Mouse (Mus musculus) kidney, embryonic 15.5 days (tissue): Measurements from ENCODE around the gene 2410015M20Rik. TPM values are rescaled to one million over a fixed set of nuclear protein-coding genes. Genes with fewer than 3 reads are reported as not detected.

ENCODE experiments used
- ATAC-seq: fragments of 200-750 bp; cut with Nextera tagmentation; replicated peaks from 2 replicates; pipeline ENCODE4 v1.8.0; 2017; ENCODE audit warnings: moderate TSS enrichment; ENCODE audit not compliant: low FRiP score
- H3K27ac ChIP-seq: fragments of 300-500 bp; sonication (generic); 2 replicates; pipeline ENCODE4 v1.5.1; 2015; ENCODE audit warnings: mild to moderate bottlenecking, inconsistent platforms
- H3K27me3 ChIP-seq: fragments of 300-500 bp; sonication (generic); 2 replicates; pipeline ENCODE4 v1.6.1; 2015; ENCODE audit warnings: inconsistent platforms
- H3K36me3 ChIP-seq: fragments of 300-500 bp; sonication (generic); 2 replicates; pipeline ENCODE4 v1.6.1; 2015; ENCODE audit warnings: inconsistent platforms
- H3K4me1 ChIP-seq: fragments of 300-500 bp; sonication (generic); 2 replicates; pipeline ENCODE4 v1.6.1; 2015; ENCODE audit warnings: inconsistent platforms
- H3K4me2 ChIP-seq: fragments of 300-500 bp; sonication (generic); 2 replicates; pipeline ENCODE4 v1.6.1; 2015; ENCODE audit warnings: moderate library complexity, mild to moderate bottlenecking, inconsistent platforms
- H3K4me3 ChIP-seq: fragments of 300-500 bp; sonication (generic); replicated peaks from 2 replicates; pipeline ENCODE4 v1.5.1; 2015; ENCODE audit warnings: mild to moderate bottlenecking, inconsistent platforms
- H3K9ac ChIP-seq: fragments of 300-500 bp; sonication (generic); 2 replicates; pipeline ENCODE4 v1.6.1; 2015; ENCODE audit warnings: mild to moderate bottlenecking, inconsistent platforms
- H3K9me3 ChIP-seq: fragments of 300-500 bp; sonication (generic); replicated peaks from 2 replicates; pipeline ENCODE4 v1.6.1; 2016; ENCODE audit warnings: inconsistent platforms
- WGBS: fragments of 180-500 bp; shearing (Covaris S2); methylation state at CpG from one replicate; pipeline ENCODE4 v1.1.7; 2015; ENCODE audit warnings: mixed read lengths; 5-methylcytosine and 5-hydroxymethylcytosine counted together
- polyA plus RNA-seq: library from polyadenylated mRNA; unstranded; fragments of >200 nt; fragmentation: Nextera tagmentation; extraction: Ambion mirVana; gene quantifications from 2 replicates; pipeline ENCODE4 v1.2.1, GENCODE M21; 2015

2410015M20Rik gene
- polyA plus RNA-seq, 1 experiment from 2014 or later: 239 TPM

DNA sequence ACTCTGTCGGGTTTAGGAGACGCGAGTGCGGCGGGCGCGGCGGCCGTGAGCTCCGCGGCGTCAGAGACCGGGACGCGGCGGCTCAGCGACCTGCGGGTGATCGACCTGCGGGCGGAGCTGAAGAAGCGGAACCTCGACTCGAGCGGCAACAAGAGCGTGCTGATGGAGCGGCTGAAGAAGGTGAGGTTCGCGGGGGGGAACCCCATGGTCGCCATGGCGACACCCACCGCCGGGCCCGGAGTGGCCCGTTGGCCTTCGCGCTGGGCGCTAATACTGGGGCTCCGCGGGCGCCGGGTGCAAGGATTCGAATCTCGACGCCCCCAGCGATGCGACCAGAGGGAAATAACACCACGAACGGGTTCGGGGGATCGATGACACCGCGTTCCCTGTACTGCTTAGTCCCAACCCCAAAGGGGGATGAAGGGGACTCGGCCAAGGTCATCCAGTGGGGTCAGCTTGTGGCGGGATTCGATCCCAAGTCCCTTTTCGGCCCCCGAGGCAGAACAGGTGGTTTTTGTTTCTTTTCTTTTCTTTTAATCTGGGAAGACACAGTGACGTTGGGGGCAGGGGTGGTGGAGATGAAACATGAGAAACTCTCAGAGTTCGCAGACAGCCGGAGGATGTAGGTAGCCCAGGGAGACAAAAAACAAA is 24.3 kb downstream of the 2410015M20Rik start:
- Histone ChIP-seq H3K4me1 (peaks cover 50% of the 10 kb centered on the region), H3K4me3 (peak overlapping the region; percentile 82), H3K36me3 (peaks cover 68% of the 10 kb centered on the region), H3K27me3 (no peaks in the 10 kb centered on the region), H3K4me2 (peak overlapping the region; percentile 76), H3K9me3 (no peaks in the 10 kb centered on the region), H3K9ac (peak overlapping the region; percentile 91), H3K27ac (peak overlapping the region; percentile 95)
- peak; percentile 12 for ATAC-seq
- WGBS: under 1% methylated on average over 61 of the region's 61 CpGs

DNA sequence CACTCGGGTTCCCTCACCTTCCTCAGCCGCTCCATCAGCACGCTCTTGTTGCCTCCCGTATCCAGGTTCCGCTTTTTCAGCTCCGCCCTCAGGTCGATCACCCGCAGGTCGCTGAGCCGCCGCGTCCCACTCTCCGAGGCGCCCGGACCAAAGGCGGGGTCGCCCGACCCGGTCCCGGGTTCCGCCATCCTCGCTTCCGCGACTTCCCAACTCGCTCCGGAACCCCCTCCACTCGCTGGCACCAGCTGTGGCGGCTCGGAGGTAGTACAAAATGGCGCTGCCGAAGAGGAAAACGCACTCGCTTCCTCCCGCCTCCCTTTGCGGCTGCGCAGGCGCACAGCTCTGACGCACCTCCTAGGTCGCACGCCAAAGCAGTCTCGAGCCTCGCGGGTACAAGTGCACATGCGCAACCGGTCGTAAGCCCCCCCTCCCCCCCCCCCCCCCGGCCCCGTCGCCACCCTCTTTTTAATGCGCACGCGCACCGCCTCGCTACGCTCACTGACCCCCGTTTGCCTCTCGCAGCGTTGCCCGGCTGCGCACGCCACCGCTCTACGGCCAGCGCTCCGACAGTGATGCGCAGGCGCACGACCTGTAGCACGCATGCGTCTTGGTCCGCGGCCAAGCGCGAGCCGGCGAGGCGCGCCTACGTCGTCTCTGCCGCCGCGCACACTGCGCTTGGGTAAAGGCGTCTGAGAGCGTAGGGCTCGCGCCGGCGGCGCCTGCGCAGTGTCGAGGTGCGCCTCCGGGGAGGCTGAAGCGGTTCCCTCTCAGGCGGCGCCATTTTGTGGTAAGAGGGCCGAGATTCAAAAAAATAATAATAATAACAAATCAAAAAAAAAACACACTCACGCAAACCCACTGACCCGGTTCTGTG is 25.1 kb downstream of the 2410015M20Rik start, which contains the start of the genes Safb2 and Safb:
Gene Safb2 (minus strand): TSS at position 329 of the 874 bp plus-strand sequence.
Gene Safb (plus strand): TSS at position 569 of the 874 bp plus-strand sequence.
- Histone ChIP-seq H3K9me3 (no peaks in the 10 kb centered on the region), H3K4me3 (peak within 1 kb of the TSS; percentile 82), H3K4me2 (peak within 1 kb of the TSS; percentile 80), H3K4me1 (peaks cover 50% of the 10 kb centered on the region), H3K27me3 (no peaks in the 10 kb centered on the region), H3K9ac (peak within 1 kb of the TSS; percentile 93), H3K36me3 (peaks cover 68% of the 10 kb centered on the region), H3K27ac (peak within 1 kb of the TSS; percentile 97)
- peak; percentile 97 for ATAC-seq
- under 1% methylated on average over 94 of the region's 101 CpGs for WGBS

DNA sequence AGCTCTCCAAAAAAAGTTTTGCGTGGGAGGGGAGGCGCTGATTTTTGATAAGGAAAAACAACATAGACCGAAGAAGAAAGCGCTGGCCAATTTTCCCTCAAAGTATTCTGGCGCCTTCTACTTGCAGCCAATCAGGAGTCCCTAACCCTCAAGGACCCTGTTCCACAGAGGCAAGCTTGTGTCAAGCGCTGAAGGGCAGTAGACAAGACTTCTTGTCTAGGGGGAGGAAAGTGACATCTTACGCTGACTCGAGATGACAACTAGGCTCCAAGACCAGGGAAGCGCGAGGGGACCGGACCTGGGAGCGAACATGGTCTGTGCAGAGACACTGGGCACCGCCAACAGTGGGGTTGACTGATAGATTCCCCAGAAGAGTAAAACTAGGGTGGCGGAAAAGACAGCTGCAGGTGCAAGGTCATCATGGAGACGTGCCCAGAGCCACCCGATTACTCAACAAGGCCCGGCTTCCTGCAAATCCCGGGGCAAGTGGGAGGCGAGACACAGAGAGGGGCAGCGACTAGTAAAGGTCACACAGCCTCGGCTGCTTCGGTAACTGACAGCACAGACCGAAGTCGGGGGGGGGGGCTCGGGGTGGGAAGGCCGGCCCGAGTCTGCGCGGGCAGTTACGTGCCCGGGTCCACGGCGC is 25.8 kb downstream of the 2410015M20Rik start:
- ATAC-seq: no peak
- H3K4me2 ChIP-seq: peak overlapping the region; percentile 80
- under 1% methylated on average over 33 of the region's 33 CpGs for WGBS
- peaks cover 47% of the 10 kb centered on the region for H3K4me1 ChIP-seq
- H3K27ac ChIP-seq: peak overlapping the region; percentile 97
- H3K9me3 ChIP-seq: no peaks in the 10 kb centered on the region
- H3K27me3 ChIP-seq: no peaks in the 10 kb centered on the region
- H3K9ac ChIP-seq: peak overlapping the region; percentile 93
- H3K36me3 ChIP-seq: peaks cover 68% of the 10 kb centered on the region
- H3K4me3 ChIP-seq: peak overlapping the region; percentile 82

DNA sequence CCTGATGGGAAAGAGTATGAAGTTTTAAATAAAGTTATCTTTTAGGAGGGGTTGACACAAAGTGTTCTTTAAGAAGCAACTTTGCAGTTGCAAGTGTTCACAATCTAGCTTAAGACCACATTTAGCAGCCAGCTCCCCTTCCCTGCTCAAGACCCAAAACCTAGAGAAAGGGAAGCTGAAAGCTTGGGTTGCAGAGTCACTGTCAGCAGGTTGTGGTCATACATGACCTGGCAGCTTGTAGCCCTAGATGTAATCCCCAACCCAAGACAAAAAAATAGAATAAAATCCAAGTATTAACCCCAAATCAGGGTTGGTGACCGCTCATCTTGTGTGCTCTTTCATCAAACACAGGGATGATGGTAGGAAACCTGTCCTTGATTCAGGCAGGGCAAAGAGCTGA is 26.5 kb downstream of the 2410015M20Rik start:
- peak overlapping the region; percentile 82 for H3K4me3 ChIP-seq
- H3K27ac ChIP-seq: peak overlapping the region; percentile 97; the same call in 1 of the 2 replicates
- H3K27me3 ChIP-seq: no peaks in the 10 kb centered on the region
- 68% methylated on average over 1 of the region's 1 CpGs for WGBS
- peak overlapping the region; percentile 80 for H3K4me2 ChIP-seq
- peaks cover 45% of the 10 kb centered on the region for H3K4me1 ChIP-seq
- H3K9ac ChIP-seq: peak overlapping the region; percentile 93
- ATAC-seq: no peak
- no peaks in the 10 kb centered on the region for H3K9me3 ChIP-seq
- peaks cover 68% of the 10 kb centered on the region for H3K36me3 ChIP-seq

DNA sequence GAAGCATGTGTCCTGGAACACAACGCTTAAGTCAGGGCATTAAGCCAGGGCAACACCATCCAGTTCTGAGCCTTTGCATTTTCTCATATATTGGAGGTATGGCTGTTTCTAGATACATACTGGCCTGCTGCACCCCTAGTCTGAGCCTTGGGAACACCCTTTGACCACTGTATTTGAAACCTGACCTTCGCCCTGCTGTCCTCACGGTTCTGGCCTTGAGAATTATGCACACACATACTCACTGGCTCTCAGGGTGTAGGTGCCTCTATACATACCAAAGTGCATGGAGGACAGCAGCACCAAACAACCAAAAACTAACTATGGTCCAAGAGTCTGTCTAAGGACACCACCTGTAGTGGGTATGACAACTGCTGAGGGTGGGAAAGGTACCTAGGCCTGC is 36.6 kb downstream of the 2410015M20Rik start:
- H3K4me2 ChIP-seq: no peak overlapping the region

DNA sequence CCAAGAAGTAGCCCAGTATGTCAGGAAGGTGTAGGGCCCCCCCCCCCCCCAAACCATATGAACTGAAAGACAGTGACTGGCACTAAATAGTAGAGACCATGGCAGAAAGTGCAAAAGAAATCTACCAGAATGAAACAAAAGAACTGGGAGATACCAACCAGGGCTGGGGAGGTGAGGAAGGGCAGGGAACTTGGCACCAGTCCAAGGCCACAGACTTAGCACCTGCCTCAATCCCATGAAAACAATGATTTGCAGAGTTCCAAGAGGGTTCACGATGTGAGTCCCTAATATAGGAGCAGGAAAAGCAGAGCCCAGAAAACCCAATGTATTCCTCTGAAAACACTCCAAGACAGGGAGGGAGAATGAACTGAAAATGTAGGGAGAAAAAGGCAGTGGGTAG is 37.4 kb downstream of the 2410015M20Rik start:
- Histone ChIP-seq H3K4me1 (no peaks in the 10 kb centered on the region), H3K36me3 (peaks cover 95% of the 10 kb centered on the region), H3K9me3 (no peaks in the 10 kb centered on the region), H3K27ac (no peak overlapping the region), H3K4me3 (no peak overlapping the region), H3K4me2 (no peak overlapping the region), H3K27me3 (no peaks in the 10 kb centered on the region), H3K9ac (no peak overlapping the region)
- WGBS: 50% methylated on average over 1 of the region's 1 CpGs
- no peak for ATAC-seq

More for the DNA sequence above, 36.6 kb downstream of the 2410015M20Rik start:
- Histone ChIP-seq H3K4me3 (no peak overlapping the region), H3K36me3 (peaks cover 95% of the 10 kb centered on the region), H3K27ac (no peak overlapping the region), H3K9ac (no peak overlapping the region), H3K27me3 (no peaks in the 10 kb centered on the region), H3K9me3 (no peaks in the 10 kb centered on the region), H3K4me1 (no peaks in the 10 kb centered on the region)
- no peak for ATAC-seq
- 91% methylated on average over 3 of the region's 3 CpGs for WGBS

DNA sequence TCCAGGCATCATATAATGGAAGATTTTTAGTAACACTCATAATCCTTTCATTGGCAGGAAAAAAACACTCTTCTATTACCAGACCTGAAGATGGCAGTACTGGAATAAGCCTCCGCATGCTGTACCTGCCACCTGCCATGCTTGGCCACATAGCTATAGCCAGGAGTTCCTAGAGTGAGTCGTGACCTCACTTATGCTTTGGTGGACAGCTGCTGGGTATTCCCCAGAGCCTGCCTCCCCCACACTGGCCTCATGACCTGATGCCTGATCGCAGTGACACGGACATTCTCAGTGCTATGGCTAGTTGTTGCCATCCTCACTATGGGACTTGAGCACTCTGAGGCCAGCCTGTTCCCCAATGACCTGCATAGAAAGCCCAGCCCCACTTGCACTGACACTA is 39.3 kb downstream of the 2410015M20Rik start:
- Histone ChIP-seq H3K4me3 (no peak overlapping the region), H3K27ac (no peak overlapping the region), H3K4me1 (no peaks in the 10 kb centered on the region), H3K27me3 (no peaks in the 10 kb centered on the region), H3K36me3 (peaks cover 98% of the 10 kb centered on the region), H3K9me3 (no peaks in the 10 kb centered on the region), H3K4me2 (no peak overlapping the region), H3K9ac (no peak overlapping the region)
- ATAC-seq: no peak
- WGBS: 84% methylated on average over 4 of the region's 4 CpGs

DNA sequence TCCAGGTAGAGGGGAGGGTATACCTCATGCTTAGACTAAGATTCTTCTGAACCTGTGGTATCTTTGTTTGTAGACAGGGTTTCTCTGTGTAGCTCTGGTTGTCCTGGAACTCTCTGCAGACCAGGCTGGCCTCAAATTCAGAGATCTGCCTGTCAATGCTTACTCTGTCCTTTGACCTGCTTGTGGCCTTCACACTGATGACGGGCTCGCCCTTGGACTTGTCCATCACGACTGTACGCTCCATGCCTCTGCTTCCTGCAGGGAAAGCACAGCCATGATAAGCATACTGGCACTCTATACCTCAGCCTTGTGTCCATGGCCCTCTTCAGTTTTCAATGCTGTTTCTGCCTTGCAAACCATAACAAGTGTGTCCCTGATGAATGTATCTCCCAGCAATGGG is 42.2 kb downstream of the 2410015M20Rik start:
- no peaks in the 10 kb centered on the region for H3K4me1 ChIP-seq
- no peak overlapping the region for H3K4me2 ChIP-seq
- WGBS: 96% methylated on average over 4 of the region's 4 CpGs
- peaks cover 100% of the 10 kb centered on the region for H3K36me3 ChIP-seq
- ATAC-seq: no peak
- no peaks in the 10 kb centered on the region for H3K27me3 ChIP-seq
- no peak overlapping the region for H3K9ac ChIP-seq
- no peak overlapping the region for H3K4me3 ChIP-seq
- no peaks in the 10 kb centered on the region for H3K9me3 ChIP-seq
- H3K27ac ChIP-seq: no peak overlapping the region

DNA sequence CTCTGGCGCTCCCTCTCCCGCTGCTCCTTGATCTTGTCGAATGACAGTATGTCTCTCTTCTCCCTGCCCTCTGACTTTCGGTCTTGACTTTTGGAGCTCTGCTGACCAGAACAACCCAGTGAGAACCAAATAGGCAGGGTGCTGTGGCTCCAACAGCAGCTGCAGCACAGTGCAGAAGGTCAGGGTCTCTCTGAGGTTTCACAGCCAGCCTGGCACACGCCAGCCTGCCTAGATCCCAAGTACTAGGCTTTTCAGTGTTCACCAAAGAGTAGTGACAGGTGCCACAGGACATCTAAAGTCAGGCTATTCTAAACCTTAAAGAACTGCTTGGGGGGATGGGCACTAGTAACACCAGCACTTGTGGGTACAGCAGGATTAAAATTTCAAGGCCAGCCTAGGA is 42.7 kb downstream of the 2410015M20Rik start:
- WGBS: 91% methylated on average over 5 of the region's 5 CpGs

DNA sequence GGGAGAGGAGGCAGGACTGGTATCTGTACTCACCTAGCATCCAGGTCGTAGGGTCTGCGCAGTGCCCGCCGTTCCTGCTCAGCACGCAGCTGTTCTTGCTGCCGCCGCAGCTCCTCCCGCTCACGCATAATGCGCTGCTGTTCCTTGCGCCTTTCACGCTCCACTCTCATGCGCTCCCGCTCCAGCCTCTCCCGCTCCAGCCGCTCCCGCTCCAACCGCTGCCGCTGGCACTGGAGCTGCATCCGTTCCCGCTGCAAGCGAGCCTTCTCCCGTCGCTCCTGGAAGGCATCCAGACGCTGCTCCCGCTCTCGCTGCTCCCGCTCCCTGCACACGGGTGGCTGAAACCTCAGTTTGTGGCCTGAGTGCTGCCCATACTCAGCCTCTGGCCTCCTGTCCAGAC is 43.3 kb downstream of the 2410015M20Rik start:
- Histone ChIP-seq H3K9me3 (no peaks in the 10 kb centered on the region), H3K9ac (no peak overlapping the region), H3K4me1 (no peaks in the 10 kb centered on the region), H3K27me3 (no peaks in the 10 kb centered on the region), H3K4me2 (no peak overlapping the region), H3K27ac (no peak overlapping the region), H3K36me3 (peaks cover 100% of the 10 kb centered on the region), H3K4me3 (no peak overlapping the region)
- 95% methylated on average over 29 of the region's 29 CpGs for WGBS
- no peak for ATAC-seq

More for the DNA sequence above, 42.7 kb downstream of the 2410015M20Rik start:
- Histone ChIP-seq H3K27ac (no peak overlapping the region), H3K27me3 (no peaks in the 10 kb centered on the region), H3K9me3 (no peaks in the 10 kb centered on the region), H3K36me3 (peaks cover 100% of the 10 kb centered on the region), H3K9ac (no peak overlapping the region), H3K4me1 (no peaks in the 10 kb centered on the region), H3K4me2 (no peak overlapping the region), H3K4me3 (no peak overlapping the region)
- ATAC-seq: no peak

DNA sequence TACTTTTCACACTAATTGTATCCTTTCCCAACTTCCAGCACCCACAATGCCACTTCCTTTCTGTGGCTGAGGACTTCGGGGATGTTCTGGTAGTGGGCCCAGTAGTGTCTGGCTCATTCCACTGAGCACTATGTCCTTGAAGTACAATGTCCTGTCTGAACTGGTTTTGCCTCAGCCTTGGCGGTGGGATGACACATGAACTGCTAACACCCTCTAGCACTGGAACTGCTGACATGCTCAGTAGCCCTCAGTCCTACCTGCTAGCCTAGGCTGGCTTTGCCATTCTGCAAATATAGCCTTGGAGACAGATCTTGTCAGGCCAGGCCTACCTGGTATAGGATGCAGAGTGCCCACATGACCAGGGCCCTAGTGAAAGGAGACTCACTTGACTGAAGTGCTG is 47.7 kb downstream of the 2410015M20Rik start:
- Histone ChIP-seq H3K4me3 (no peak overlapping the region), H3K36me3 (peaks cover 66% of the 10 kb centered on the region), H3K4me1 (no peaks in the 10 kb centered on the region), H3K4me2 (no peak overlapping the region), H3K9me3 (no peaks in the 10 kb centered on the region), H3K9ac (no peak overlapping the region), H3K27me3 (no peaks in the 10 kb centered on the region), H3K27ac (no peak overlapping the region)
- 91% methylated on average over 2 of the region's 2 CpGs for WGBS
- ATAC-seq: no peak

DNA sequence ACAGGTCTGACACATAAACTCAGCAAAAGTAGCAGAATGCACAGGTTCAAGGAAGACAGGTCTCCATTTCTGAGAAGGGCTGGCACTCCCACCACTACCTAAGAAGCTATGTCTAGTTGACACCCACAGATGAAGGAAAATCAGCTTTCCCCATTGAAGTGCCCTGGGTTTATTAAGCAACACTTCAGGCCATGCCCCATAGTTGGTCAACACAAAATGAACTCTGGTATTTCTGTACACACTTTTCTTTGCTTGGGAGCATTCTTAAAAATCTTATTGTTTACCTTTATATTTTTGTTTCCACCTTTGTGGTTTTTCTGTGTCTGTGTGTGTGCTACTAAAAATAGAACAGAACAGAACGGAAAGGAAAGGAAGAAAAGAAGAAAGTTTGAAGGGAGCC is 49.4 kb downstream of the 2410015M20Rik start:
- ATAC-seq: no peak
- no peaks in the 10 kb centered on the region for H3K9me3 ChIP-seq
- H3K27me3 ChIP-seq: no peaks in the 10 kb centered on the region
- no peak overlapping the region for H3K9ac ChIP-seq
- H3K4me3 ChIP-seq: no peak overlapping the region
- peaks cover 49% of the 10 kb centered on the region for H3K36me3 ChIP-seq
- H3K27ac ChIP-seq: no peak overlapping the region
- no peak overlapping the region for H3K4me2 ChIP-seq
- no peaks in the 10 kb centered on the region for H3K4me1 ChIP-seq
- 72% methylated on average over 1 of the region's 1 CpGs for WGBS
